Mouse (Mus musculus) left cerebral cortex, adult 8-10 months (tissue): ENCODE results near the gene Vps11. TPM values are rescaled to one million over a fixed set of nuclear protein-coding genes. Genes with fewer than 3 reads are reported as not detected.
"Not testable (repeated sequence)": the region's sequence is repeated elsewhere in the genome, so short reads cannot be mapped to it uniquely, and the experiment has no call there.

Experiments used
- DNase-seq, 2 experiments: peaks; one replicate each; pipeline ENCODE4 v3.0.0; 2022; ENCODE audit warnings: low spot score in 2 of 2
- microRNA-seq, 2 experiments: library from miRNA; unstranded; fragments of <30 nt; microRNA quantifications; one replicate each; pipeline ENCODE4 v1.2.0; 2022
- total RNA-seq, 4 experiments: library from RNA; stranded (reverse); gene quantifications; 2 replicates each; pipeline ENCODE4 v1.2.4; 2022

Vps11 gene
- total RNA-seq, 4 experiments from 2014 or later, result 61.9 to 66.7 (median 63.5) TPM

DNA sequence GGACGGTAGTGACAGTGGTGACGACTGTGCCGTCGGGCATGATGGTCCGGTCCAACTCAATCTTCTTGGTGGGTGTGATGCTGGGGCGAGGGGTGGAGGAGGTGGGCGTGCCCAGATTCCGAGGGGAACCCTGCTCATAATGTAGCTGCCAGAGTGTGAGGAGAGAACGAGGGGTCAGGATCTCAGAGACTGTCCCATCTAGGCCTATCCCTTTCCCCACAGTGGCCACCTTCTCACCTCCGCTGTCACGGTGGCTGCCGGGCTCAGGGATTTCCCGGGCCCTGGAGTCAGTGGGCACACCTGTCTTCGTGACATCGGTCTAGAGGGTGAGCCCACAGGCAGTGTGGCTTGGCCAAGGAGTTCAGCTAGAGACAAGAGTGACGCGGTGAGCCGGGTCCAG is 46.6 kb downstream of the Vps11 start:
- DNase-seq, result no peak

- DNase-seq, result no peak
These were observed 47.3 kb downstream of the Vps11 start for GRCm38 (mm10) chr9:44314257-44314547.

- DNase-seq, result peak; percentile 58 to 84
These were observed 47.8 kb downstream of the Vps11 start for GRCm38 (mm10) chr9:44313476-44314256.

DNA sequence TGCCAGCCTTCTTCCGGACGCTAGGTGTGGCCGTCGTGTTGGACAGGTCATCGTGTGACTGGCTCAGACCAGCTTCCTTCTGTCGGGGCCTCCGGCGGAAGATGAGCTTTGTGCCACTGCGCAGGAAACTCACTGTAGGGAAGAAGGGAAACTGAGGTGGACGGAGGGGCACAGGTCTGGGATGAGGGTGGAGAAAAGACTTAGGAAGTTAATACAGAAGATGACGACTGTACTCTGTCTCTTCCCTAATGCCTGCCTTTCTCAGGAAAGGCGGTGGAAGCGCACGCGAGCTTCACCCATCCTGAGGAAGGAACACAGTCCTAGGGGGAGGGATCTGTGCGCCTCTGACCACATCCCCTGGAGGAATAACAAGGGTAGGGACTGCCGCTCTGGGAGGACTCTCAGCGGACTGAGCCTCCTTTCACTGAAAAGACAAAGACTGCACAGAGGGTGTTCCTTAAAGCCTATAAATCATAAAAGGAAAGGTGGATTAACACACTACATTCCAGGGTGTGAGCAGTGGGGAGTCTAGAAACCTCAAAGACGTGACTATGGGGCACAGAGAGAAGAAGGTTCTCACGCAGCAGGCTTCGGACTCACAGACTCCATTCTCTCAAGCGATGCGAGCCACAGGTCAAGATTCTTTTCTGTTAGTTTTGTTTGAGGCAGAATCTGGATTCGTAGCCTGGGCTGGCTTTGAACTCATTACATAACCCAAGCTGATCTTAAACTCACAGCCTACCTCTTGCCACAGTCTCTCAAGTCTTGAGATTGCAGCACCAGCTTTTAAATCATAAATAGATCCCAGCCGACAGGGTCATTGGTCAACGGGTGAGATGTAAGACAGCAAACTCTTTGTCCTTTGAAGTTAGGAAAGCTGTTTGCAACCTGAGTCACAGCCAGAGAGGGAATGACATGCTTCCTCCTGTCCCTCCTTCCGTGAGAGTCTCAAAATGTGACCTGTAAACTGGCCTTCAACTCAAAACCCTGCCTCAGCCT is 50.0 kb downstream of the Vps11 start:
- DNase-seq, result no peak

- DNase-seq, result no peak
These were observed 50.7 kb downstream of the Vps11 start for GRCm38 (mm10) chr9:44310750-44311135.

- DNase-seq, result no peak
These were observed 51.7 kb downstream of the Vps11 start for GRCm38 (mm10) chr9:44309756-44310155.

GRCm38 (mm10) chr9:44307248-44307647 is 54.2 kb downstream of the Vps11 start:
- no peak for DNase-seq

DNA sequence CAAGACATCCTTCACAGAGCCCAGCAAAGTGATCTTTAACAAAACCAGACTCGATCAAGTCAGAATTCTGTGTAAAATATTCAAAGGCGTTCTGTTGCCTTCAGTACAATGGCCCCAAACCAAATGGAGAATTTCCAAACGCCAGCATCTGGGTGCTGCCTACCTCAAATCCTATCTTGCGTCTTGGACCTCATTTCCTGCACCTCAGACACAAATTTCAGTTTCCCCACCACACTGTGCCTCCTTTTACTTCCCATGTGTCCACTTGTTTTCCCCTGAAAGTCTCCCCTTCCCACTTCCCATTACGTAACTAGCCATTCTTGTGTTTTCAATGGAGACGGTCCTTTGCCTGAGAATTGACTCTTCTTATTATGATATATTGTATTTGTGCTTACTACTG is 54.9 kb downstream of the Vps11 start:
- DNase-seq, result no peak

DNA sequence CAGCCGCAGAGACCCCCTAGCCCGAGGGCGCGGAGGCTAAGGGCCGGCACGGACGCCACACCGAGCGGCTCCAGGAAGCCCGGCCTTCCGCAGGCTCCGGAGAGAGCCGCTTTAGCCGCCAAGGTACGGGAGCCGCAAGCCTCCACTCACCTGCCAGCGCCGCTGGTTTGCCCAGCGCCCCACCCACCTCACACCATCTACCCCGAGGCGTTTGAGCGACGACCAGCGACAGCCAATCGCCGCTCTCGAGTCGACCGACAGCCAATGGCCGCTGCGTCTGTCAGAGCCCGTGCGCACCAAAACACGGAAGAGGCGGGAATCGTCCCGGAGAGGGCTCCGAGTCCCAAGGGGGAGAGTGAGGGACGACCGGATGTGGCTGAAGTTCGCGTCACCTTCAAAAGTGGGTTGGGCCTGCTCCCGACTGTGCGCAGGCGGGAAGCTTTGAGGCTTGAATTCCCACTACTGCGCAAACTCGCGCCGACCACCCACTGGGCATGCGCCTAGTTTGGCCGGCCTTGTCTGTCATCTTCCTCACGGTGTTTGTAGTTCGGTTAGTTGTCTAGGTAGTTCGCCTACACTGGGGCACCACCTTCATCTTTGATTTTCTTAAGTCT is 55.9 kb downstream of the Vps11 start, which contains the start of gene Hinfp:
Gene Hinfp, minus strand, starts transcription at position 206 of the 614 bp plus-strand sequence.
- peak; percentile 91 to 99 for DNase-seq

DNA sequence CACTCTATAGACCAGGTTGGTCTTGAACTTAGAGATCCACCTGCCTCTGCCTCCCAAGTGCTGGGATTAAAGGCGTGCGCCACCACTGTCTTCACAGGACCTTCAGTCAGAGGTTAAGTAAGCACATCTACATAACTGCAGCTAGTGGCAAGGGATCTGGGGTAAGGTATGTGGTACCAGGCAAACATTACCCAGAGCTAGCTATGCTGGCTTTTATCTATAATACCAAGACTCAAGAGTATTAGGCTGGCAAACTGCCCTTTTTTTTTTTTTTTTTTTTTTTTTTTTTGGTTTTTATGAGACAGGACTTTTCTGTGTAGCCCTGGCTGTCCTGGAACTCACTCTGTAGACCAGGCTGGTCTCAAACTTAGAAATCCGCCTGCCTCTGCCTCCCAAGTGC is 61.5 kb downstream of the Vps11 start:
- DNase-seq, result not testable (repeated sequence)

Small RNAs within 50 kb of the gene (microRNA-seq; reads per million reads assigned to microRNA genes)
- gene Gm44335 (0 reads per million in 2 experiments), gene Mir7085 (0.21 to 0.66 reads per million in 2 experiments)

Other genes starting within 250 kb of the Vps11 start
- gene Gm49380, start 248.2 kb downstream of the Vps11 start, total RNA-seq, result under 1 TPM in 2 of 4 experiments, not detected in 2; 0.67 to 0.78 TPM
- 10 to 100 TPM; 26.9 to 33.4 (median 30.6) TPM for gene Rnf26, start 248.2 kb downstream of the Vps11 start, total RNA-seq
- gene Mcam, start 227.2 kb downstream of the Vps11 start, total RNA-seq, result 10 to 100 TPM; 12.0 to 15.2 (median 13.9) TPM
- gene Cbl, start 127.6 kb downstream of the Vps11 start, total RNA-seq, result 10 to 100 TPM; 48.8 to 55.0 (median 52.5) TPM
- gene Ccdc153, start 121.0 kb downstream of the Vps11 start, total RNA-seq, result 1 to 10 TPM; 1.6 to 3.9 (median 3.4) TPM
- gene Pdzd3, start 110.2 kb downstream of the Vps11 start, total RNA-seq, result under 1 TPM; 0.38 to 0.76 (median 0.67) TPM
- gene Nlrx1, start 93.1 kb downstream of the Vps11 start, total RNA-seq, result 10 to 100 TPM; 10.6 to 13.8 (median 11.8) TPM
- gene Abcg4, start 73.1 kb downstream of the Vps11 start, total RNA-seq, result 10 to 100 TPM; 57.0 to 65.5 (median 58.8) TPM
- 10 to 100 TPM; 30.2 to 34.9 (median 33.3) TPM for gene Hinfp, start 56.0 kb downstream of the Vps11 start, total RNA-seq
- gene C2cd2l, start 41.4 kb downstream of the Vps11 start, total RNA-seq, result 100 to 1,000 TPM; 201 to 282 (median 245) TPM
- gene Dpagt1, start 35.7 kb downstream of the Vps11 start, total RNA-seq, result 10 to 100 TPM; 15.2 to 16.9 (median 16.5) TPM
- 10 to 100 TPM; 45.6 to 48.7 (median 47.8) TPM for gene H2afx, start 27.0 kb downstream of the Vps11 start, total RNA-seq
- 10 to 100 TPM; 19.4 to 21.5 (median 20.4) TPM for gene Hmbs, start 17.4 kb downstream of the Vps11 start, total RNA-seq
- gene Hyou1, start 17.8 kb upstream of the Vps11 start, total RNA-seq, result 100 to 1,000 TPM; 106 to 115 (median 112) TPM
- gene Slc37a4, start 35.2 kb upstream of the Vps11 start, total RNA-seq, result 10 to 100 TPM; 30.5 to 34.1 (median 31.8) TPM
- 100 to 1,000 TPM; 768 to 851 (median 802) TPM for gene Rps25, start 45.5 kb upstream of the Vps11 start, total RNA-seq
- gene Trappc4, start 45.9 kb upstream of the Vps11 start, total RNA-seq, result 10 to 100 TPM; 67.4 to 74.5 (median 72.5) TPM
- 10 to 100 TPM; 17.6 to 25.7 (median 18.8) TPM for gene Ccdc84, start 56.9 kb upstream of the Vps11 start, total RNA-seq
- gene Foxr1, start 79.5 kb upstream of the Vps11 start, total RNA-seq, result not detected
- gene Upk2, start 93.3 kb upstream of the Vps11 start, total RNA-seq, result not detected
- gene Bcl9l, start 121.2 kb upstream of the Vps11 start, total RNA-seq, result 10 to 100 TPM; 60.4 to 67.8 (median 61.9) TPM
- not detected for gene Cxcr5, start 200.2 kb upstream of the Vps11 start, total RNA-seq
- 100 to 1,000 TPM; 137 to 157 (median 145) TPM for gene Ddx6, start 243.2 kb upstream of the Vps11 start, total RNA-seq